Mouse (Mus musculus): ENCODE results near the gene Rarb.

Rarb gene

GRCm38 (mm10) chr14:16439385-16440126 is 379.4 kb downstream of the Rarb start:
- DNase-seq (ENCODE audit: inconsistent age in 2 of 2, low spot score in 1 of 2) = no peak

GRCm38 (mm10) chr14:16437386-16437785 is 381.6 kb downstream of the Rarb start:
- DNase-seq (ENCODE audit: inconsistent age in 2 of 2, low spot score in 1 of 2) = no peak

GRCm38 (mm10) chr14:16434396-16435171 is 384.4 kb downstream of the Rarb start:
- DNase-seq (ENCODE audit: inconsistent age in 2 of 2, low spot score in 1 of 2) = peak; percentile 64 to 90

GRCm38 (mm10) chr14:16433206-16433605 is 385.8 kb downstream of the Rarb start:
- DNase-seq (ENCODE audit: inconsistent age in 2 of 2, low spot score in 1 of 2) = no peak

GRCm38 (mm10) chr14:16432550-16432949 is 386.4 kb downstream of the Rarb start:
- DNase-seq (ENCODE audit: inconsistent age in 2 of 2, low spot score in 1 of 2) = no peak

GRCm38 (mm10) chr14:16431941-16432499 is 386.9 kb downstream of the Rarb start:
- DNase-seq (ENCODE audit: inconsistent age in 2 of 2, low spot score in 1 of 2) = no peak

- DNase-seq (ENCODE audit: inconsistent age in 2 of 2, low spot score in 1 of 2) = no peak
These were observed 391.4 kb downstream of the Rarb start for GRCm38 (mm10) chr14:16427569-16427968.

GRCm38 (mm10) chr14:16414163-16414562 is 404.8 kb downstream of the Rarb start:
- DNase-seq (ENCODE audit: inconsistent age in 2 of 2, low spot score in 1 of 2) = no peak

- DNase-seq (ENCODE audit: inconsistent age in 2 of 2, low spot score in 1 of 2) = no peak
These were observed 413.8 kb downstream of the Rarb start for GRCm38 (mm10) chr14:16405187-16405586.

GRCm38 (mm10) chr14:16384783-16385182 is 434.2 kb downstream of the Rarb start:
- DNase-seq (ENCODE audit: inconsistent age in 2 of 2, low spot score in 1 of 2) = no peak
